ENCODE assay signal across 10 mouse cellular contexts in genomic region chr13:91171766-91172491, GRCm38 (mm10). TPM values are rescaled to one million over a fixed set of nuclear protein-coding genes. Genes with fewer than 3 reads are reported as not detected.
DNase-seq lines count a peak whose midpoint lies in the region; ATAC-seq lines count a peak whose summit lies in the region.
"Had no signal": no experiment of that assay in that cellular context is flagged by ENCODE, and none has a peak within 500 bp of the region (broad histone marks: within the 10 kb centered on the region; RNA-seq: fewer than 3 reads in every experiment).

No protein-coding gene starts in this region.

- no peaks in the 10 kb centered on the region for H3K27me3 ChIP-seq in forebrain, embryonic 14.5 days (replicated peaks; ENCODE audit: control insufficient read depth, insufficient read depth, low read length)
- H3K27me3 ChIP-seq in midbrain, embryonic 15.5 days (replicated peaks) = no peaks in the 10 kb centered on the region
- H3K27me3 ChIP-seq: CH12.LX; limb, embryonic 12.5 days had no signal

- H3K4me2 ChIP-seq in forebrain, embryonic 14.5 days (ENCODE audit: low read length) = no peak overlapping the region
- H3K4me2 ChIP-seq in midbrain, embryonic 15.5 days = no peak overlapping the region
- H3K4me2 ChIP-seq: limb, embryonic 12.5 days had no signal

- peak; percentile 76 for ATAC-seq in forebrain, embryonic 14.5 days
- ATAC-seq in midbrain, embryonic 15.5 days (replicated peaks) = peak; percentile 69

- H3K4me1 ChIP-seq in forebrain, embryonic 14.5 days (ENCODE audit: control insufficient read depth, insufficient read depth, low read length) = 0 out of 2 replicates have a peak, but pooled peaks cover 3% of the 10 kb centered on the region
- H3K4me1 ChIP-seq in midbrain, embryonic 15.5 days = no peaks in the 10 kb centered on the region

- no peaks in the 10 kb centered on the region for H3K9me3 ChIP-seq in forebrain, embryonic 14.5 days (replicated peaks; ENCODE audit: control insufficient read depth, low read length)
- H3K9me3 ChIP-seq in midbrain, embryonic 15.5 days = no peaks in the 10 kb centered on the region
- H3K9me3 ChIP-seq: limb, embryonic 12.5 days had no signal

- H3K27ac ChIP-seq in forebrain, embryonic 14.5 days (ENCODE audit: low read depth, low read length) = peak overlapping the region; percentile 5; the same call in 1 of the 2 replicates
- no peak overlapping the region for H3K27ac ChIP-seq in midbrain, embryonic 15.5 days
- H3K27ac ChIP-seq: limb, embryonic 12.5 days had no signal

- 68% methylated on average over 15 of the region's 15 CpGs for WGBS in forebrain, embryonic 14.5 days
- 76% methylated on average over 15 of the region's 15 CpGs for WGBS in midbrain, embryonic 15.5 days

- no peaks in the 10 kb centered on the region for H3K36me3 ChIP-seq in forebrain, embryonic 14.5 days (ENCODE audit: control insufficient read depth, insufficient read depth, low read length)
- H3K36me3 ChIP-seq in midbrain, embryonic 15.5 days (replicated peaks) = no peaks in the 10 kb centered on the region
- H3K36me3 ChIP-seq: limb, embryonic 12.5 days had no signal

- H3K9ac ChIP-seq in forebrain, embryonic 14.5 days (ENCODE audit: low read length) = no peak overlapping the region
- no peak overlapping the region for H3K9ac ChIP-seq in midbrain, embryonic 15.5 days
- H3K9ac ChIP-seq: limb, embryonic 12.5 days had no signal

- no peak overlapping the region for H3K4me3 ChIP-seq in forebrain, embryonic 14.5 days (ENCODE audit: low read depth, low read length)
- H3K4me3 ChIP-seq in midbrain, embryonic 15.5 days = no peak overlapping the region
- H3K4me3 ChIP-seq: limb, embryonic 12.5 days had no signal

- intact Hi-C loops in heart, postnatal 36 days (cut with DNase I) = no loop called here

- peak; percentile 25 for DNase-seq in heart, adult 8-10 months (ENCODE audit: low spot score)
- no peak for DNase-seq in heart, postnatal 36 days
- peak; percentile 32 to 34 for DNase-seq in cerebellum, adult 18-20 months
- peak; percentile 63 for DNase-seq in forebrain, embryonic 14.5 days (ENCODE audit: low spot score)
- no peak for DNase-seq in spleen, adult 12 weeks (ENCODE audit: low spot score)
- DNase-seq in ovary, postnatal 36 days (ENCODE audit: low spot score) = no peak
- DNase-seq: right cerebral cortex, postnatal 25 days had no signal

RNA-seq across cellular contexts. Expression of gene Atg10, which starts 51.8 kb away (rescaled TPM):
- 10 to 100 TPM; 28.3 to 32.7 (median 28.8) TPM for total RNA-seq in heart, adult 8-10 months (2022)
- 10 to 100 TPM; 26.6 to 31.4 TPM for total RNA-seq in heart, postnatal 36 days (2021)
- 14.1 and 15.4 TPM in 2 replicates for polyA plus RNA-seq in forebrain, embryonic 14.5 days (2014; fragmentation: Nextera tagmentation; extraction: Ambion mirVana)
- 13.6 and 13.8 TPM in 2 replicates for polyA plus RNA-seq in midbrain, embryonic 15.5 days (2015; fragmentation: Nextera tagmentation; extraction: Ambion mirVana)

Comparison
In these comparisons a context has a peak if more than half of its experiments do, and no peak if none do; other contexts are left out.
1. DNase-seq: peak in heart, adult 8-10 months (single experiment), cerebellum, adult 18-20 months (2 of 2) and forebrain, embryonic 14.5 days (single experiment); none in heart, postnatal 36 days (0 of 2), spleen, adult 12 weeks (single experiment) and ovary, postnatal 36 days (single experiment).